Mouse (Mus musculus) liver, postnatal 0 days (tissue): ENCODE measurements around the gene Ezr.
"Not testable (repeated sequence)": the region's sequence is repeated elsewhere in the genome, so short reads cannot be mapped to it uniquely, and the experiment has no call there.

Experiments used
- CTCF ChIP-seq: sonication (generic); IDR thresholded peaks from 2 replicates; pipeline ENCODE4 v1.5.1; 2016; ENCODE audit warnings: antibody characterized with exemption, low read depth
- EP300 ChIP-seq: IDR thresholded peaks from 2 replicates; pipeline ENCODE4 v1.6.1; 2016; ENCODE audit warnings: antibody characterized with exemption, low read depth, mild to moderate bottlenecking

GRCm38 (mm10) chr17:6691596-6691995 is 91.0 kb downstream of the Ezr start:
- TF ChIP-seq CTCF, result peak; percentile 83
- TF ChIP-seq EP300, result not testable (repeated sequence)
